Mouse (Mus musculus): Measurements from ENCODE around the gene Lrrc73.
A peak's percentile ranks its signal among the peaks of the same experiment; 100 is the strongest.

Gene Lrrc73

DNA sequence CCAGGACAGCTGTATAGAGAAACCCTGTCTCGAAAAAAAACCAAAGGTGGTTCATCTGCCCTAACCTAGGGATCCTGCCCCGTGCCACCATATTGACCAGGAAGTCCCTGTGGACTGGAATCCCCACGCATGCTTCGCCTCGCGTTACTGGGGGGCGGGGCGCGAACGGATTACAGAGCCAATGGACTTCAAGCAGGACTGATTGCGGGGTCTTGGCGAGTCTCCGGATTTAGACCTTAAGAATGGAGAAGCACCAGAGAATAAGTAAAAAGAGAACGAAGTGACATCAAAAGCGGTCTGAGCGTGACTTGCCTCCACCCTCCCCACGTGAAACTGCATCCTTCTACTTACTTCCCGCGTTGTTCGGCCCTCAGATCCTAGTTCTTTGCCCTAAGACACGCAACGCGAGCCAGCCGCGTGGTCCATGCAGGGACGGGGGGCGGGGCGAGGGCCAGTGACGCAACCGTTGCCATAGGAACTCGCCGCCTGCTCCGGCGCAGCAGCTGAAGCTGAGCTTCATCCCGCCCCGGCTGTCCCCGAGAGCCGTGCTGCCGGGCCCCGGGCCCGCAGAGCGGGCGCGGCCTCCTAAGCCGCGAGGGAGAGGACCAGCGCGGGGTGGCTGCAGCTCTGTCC is at the start of gene Lrrc73:
Gene Lrrc73, plus strand, starts transcription at position 80 of the 633 bp plus-strand sequence.
- DNase-seq = peak; percentile 96 to 97

DNA sequence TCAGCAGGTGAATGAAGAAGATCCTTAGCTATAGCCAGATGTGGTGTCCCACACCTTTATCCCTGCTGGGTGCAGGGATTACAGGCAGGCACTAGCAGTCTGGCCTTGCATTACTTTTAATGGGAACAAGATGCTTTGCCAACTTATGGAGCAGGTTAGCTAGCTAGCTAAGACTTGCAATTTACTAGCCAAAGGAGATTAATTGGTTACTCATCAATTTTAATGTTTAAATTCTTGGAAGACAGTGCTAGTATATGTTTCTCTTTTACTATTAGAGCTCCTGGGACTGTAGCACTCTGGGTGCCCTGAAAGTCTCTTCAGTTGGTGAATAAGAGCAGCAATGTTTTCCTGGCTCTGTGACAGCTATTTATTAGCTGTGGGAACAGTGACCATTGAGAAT is 46.7 kb upstream of the Lrrc73 start:
- no peak for DNase-seq

DNA sequence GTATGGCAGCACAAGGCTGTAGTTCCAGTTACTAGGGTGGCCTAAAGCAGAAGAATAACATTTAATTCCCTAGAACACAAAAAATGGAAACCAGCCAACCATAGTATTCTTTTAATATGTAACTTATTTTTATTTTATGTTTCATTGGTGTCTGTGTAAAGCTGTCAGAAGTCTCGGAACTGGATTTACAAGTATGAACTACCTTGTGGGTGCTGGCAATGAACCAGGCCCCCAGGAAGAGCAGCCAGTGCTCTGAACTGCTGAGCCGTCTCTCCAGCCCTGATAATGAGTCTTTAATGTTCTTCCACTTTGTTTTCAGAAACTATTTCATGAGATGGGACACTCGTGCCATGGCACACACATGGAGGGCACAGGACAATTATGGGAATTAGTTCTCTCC is 42.8 kb upstream of the Lrrc73 start:
- no peak for DNase-seq

DNA sequence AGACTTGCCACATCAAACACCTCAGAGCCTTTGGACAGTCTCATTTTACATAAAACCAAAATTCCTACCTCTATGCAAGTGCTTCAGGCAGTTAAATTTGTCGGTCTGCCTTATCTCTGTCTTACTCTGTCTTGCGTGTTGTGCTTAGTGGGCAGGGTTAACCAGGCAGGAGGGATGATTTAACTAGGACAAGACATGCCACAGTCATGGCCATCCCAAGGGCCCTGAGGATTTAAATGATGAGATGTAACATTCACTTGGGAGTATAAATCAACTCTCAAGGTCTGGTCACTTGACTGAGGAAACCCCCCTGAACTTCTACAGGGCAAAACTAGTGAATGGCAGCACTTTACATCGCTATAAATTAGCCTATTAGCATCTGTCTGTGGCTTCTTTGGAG is 31.7 kb upstream of the Lrrc73 start:
- no peak for DNase-seq

DNA sequence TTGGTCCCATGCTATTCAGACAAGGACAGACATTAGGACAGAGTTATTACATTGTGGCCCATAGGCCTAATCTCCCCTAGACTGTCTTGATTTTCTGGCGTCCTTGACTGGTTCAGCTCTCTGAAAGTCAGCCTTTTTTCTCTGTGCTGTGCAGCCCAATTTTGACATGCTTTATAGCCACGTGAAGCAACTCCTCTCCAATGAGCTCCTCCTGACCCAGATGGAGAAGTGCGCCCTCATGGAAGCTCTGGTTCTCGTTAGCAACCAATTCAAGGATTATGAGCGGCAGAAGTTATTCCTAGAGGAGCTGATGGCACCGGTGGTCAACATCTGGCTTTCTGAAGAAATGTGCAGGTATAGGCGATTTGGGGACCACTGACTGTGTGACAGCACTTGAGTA is 25.8 kb upstream of the Lrrc73 start:
- no peak for DNase-seq

DNA sequence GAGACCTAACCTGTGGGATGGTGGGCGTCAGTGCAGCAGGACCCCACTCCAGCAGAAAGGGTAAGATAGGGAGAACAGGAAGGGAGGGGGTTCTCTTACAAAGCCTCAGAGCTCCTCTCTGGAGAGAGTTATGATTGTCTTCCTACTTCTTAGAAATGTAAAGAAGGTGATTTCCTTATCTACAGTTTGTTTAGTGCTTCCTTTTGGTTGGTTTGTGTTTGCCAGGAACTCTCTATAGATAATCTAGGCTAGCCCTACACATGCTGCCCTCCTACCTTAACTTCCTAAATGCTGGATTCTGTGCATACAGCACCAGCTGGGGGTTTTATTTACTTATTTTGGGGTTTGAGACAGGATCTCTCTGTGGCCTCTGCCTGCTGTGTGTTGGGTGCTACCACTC is 17.3 kb upstream of the Lrrc73 start:
- DNase-seq = no peak

DNA sequence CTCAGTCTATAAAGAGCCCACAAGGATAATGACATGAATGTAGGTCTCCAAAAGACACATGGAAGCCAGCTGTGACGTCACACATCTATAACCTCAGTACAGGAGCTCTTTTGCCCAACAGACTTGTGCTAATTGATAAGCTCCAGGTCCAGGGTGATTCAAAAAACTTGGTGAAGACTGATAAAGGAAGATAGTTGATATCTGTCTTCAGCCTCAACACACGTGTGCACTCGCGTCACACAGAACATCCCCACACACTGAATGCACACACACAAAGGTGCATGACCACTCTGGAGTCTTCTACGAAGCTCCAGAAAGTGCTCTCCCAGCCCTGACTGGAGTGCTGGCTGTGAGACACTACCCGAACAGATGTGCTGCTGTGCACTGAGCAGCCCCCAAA is 16.3 kb upstream of the Lrrc73 start:
- DNase-seq = no peak

DNA sequence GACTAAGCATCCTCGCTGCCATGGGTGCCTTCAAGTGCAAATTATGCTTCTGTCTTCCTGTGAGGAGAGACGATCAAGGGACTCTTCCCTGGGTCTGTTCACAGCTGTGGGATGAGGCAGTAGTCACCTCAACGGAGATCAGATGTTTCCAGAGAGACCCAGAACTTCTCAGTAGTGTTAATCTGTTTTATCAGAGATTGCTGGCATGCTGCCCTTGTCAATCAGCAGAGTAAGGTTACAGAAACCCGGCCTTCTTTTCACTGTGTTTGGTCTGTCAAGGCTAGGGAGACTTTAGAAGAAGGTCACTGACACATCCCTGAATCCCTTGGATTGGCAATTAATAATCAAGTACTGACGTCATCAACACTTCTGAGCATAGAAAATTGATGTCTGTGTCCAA is 15.9 kb upstream of the Lrrc73 start:
- DNase-seq = no peak

DNA sequence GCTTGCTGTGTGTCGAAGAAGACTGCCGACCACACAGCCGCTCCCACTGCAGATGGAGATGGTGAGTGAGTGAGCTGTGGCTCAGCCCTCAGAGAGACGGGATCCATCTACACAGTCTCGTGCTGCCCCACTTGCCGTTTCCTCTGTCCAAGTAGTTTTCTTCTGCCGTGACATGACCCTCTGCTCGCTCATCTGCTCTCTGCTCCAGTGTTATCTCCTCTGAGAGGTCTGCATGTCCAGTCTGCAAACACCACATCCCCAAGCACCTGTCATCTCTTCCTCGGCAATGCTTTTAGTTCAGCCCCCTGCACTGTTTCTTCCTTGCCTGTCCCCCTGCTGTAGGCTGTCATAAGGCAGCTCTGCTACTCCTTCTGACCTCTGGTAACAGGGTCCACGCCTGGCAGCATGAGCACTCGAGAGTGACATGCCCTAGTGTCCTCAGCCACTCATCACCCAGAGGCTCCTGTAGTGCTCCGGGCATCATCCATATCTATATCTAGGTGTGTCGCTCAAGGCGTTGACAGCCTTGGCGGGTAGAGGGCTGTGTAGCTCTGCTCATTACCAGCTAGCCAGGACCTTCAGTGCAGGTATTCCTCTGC is 13.7 kb upstream of the Lrrc73 start:
- DNase-seq = no peak

DNA sequence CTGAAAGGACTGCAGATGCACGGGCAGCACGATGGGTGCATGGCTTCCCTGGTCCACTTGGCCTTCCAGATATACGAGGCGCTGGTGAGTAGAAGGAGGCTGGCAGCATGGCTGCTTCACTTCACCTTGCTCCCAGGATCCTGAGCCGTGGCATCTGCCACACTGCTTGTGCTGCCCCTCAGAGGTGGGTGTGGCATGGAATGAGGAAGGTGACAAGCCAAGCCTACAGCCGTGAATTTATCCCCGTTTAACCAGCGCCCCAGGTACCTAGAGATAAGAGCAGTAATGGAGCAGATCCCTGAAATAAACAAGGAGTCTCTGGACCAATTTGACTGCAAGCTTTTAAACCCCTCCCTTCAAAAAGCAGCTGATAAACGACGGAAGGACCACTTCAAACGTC is 11.9 kb upstream of the Lrrc73 start:
- DNase-seq = no peak

DNA sequence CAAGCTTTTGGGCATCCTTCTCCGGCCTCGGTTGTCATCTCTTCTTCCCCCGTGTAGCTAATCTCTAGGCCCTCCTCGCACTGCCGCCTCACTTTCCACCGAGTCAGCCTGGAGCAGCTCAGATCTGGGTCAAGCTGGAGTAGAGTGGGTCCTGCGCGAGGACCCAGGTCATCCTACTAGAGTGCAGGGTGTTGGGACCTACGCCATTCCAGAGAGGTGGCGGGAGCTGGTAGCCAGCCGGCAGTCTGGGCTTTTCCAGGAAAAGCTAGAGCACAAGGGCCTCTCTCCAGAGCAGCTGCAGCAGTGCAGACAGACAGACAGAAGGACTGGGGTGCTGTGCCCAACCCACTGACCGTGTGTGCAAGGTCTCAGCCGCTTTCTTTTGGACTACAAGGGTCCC is 11.1 kb upstream of the Lrrc73 start:
- no peak for DNase-seq

DNA sequence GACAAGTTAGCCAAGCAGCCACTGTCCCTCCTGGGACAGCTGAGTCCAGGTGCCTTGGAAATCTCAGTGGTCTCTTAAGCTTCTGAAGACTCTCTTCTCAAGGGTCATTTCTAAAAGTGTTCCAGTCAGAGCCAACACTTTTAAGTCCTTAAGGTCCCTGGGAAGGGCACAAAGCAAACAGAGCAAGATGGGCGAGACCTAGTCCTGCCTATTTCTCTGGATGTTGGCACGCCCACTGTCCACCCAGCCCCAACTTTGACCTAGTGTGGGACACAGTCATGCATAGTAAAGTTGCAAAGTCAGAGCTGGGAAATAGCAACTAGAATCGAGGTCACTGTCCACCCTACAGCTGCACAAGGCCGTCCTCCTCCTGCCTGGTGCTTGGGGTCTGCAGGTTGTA is 10.3 kb upstream of the Lrrc73 start:
- DNase-seq = no peak

DNA sequence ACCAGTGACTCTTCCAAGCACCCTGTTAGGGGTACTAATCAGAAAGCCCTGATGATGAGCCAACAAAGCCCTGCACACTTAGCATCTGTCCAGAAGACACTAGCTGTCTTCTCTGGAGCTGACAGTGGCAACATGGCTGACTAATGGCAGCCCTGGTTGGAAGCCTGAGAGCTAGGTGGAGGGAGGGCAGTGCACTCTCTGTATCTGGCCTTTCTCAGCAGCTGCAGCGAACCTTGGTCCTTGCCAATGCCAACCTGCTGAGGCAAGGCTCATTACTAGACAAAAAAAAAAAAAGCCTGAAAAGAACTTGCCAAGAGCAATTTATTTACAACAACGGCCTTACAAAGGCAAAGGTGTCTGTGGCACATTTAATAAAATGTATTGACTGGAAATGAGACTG is 9.7 kb upstream of the Lrrc73 start:
- DNase-seq = no peak

DNA sequence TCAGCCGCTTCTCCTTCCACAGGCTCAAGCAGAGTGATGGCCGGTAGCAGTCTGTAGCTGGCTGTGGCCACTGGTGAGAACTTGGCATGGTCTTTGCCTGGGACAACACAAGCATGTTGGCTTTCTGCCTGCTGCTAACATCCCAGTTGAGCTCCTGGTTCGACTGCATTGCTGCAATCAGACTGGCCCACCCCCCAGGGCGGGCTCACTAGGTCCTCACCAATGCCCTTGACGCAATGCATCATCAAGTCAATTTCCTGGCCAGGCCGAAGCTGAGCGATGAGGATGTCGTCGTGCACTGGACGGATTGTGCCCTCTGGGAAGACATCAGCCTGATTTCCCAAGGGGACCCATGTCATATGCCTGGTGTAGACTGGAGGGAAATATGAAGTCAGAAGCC is 8.8 kb upstream of the Lrrc73 start:
- no peak for DNase-seq

DNA sequence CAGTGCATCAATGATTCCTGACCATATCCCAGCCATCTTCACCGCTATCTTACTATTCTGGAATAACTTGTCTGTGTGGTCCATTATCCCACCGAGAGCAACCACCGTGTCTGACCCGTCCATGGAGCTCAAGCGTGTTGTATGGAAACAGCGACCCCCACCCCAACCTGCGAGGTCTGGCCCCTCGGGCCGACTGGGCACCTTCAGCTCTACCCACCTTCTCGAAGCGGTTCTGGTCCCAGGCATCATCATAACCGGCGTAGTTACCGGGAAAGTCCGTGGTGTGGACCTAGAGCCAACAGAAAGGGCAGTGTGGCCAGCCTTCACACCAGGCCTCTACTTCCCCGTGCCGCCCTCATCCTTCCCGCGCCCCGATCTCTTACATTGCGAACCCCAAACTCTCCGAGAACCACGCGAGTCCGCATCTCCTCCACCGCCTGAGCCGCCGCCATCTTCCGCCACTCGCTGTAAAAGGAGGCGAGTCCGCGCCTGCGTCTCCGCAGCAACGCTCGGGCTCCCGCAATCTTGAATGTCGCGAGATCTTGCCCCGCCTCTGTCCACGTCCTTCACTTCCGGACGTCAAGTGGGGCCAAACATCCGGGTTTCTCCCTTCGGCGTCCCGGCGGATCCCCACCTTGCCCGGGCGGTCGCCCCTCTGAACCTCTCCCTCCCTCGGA is 5.7 kb upstream of the Lrrc73 start, which contains the start of the genes Polr1c and Yipf3:
Gene Polr1c, minus strand, starts transcription at position 543 of the 677 bp plus-strand sequence.
Gene Yipf3, plus strand, starts transcription at position 569 of the 677 bp plus-strand sequence.
- peak; percentile 96 to 97 for DNase-seq

DNA sequence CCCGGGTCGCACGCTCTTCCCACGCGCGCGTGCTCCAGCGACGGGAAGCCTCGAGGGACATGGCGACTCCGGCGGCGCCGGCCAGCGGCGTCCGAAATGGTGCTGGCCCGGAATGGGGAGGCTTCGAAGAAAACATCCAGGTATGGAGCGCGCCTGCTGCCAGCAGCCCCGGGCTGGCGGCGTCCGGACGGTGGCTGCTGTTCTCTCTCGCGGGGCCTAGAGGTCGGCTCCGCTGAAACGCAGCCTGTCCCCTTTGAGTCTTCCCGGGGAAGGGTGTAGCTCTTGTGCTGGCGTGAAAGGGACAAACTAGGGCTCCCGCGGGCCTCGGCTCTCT is 5.2 kb upstream of the Lrrc73 start:
- no peak for DNase-seq

DNA sequence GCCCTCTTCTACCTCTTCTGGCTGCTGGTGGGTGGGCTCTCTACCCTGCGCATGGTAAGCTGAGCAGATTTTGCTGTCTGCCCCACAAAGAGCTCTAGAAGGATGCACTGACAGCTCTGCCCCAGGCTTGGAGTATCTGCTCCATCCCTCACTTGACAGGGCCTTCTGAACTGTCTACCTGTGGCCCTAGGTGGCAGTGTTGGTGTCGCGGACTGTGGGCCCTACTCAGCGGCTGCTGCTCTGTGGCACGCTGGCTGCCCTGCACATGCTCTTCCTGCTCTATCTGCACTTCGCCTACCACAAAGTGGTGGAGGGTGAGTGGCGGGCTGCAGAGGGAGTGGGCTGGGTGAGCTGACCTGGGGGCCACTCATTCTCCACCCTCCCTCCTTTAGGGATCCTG is 2.2 kb upstream of the Lrrc73 start:
- peak in 1 of 2 experiments; percentile 32 for DNase-seq

DNA sequence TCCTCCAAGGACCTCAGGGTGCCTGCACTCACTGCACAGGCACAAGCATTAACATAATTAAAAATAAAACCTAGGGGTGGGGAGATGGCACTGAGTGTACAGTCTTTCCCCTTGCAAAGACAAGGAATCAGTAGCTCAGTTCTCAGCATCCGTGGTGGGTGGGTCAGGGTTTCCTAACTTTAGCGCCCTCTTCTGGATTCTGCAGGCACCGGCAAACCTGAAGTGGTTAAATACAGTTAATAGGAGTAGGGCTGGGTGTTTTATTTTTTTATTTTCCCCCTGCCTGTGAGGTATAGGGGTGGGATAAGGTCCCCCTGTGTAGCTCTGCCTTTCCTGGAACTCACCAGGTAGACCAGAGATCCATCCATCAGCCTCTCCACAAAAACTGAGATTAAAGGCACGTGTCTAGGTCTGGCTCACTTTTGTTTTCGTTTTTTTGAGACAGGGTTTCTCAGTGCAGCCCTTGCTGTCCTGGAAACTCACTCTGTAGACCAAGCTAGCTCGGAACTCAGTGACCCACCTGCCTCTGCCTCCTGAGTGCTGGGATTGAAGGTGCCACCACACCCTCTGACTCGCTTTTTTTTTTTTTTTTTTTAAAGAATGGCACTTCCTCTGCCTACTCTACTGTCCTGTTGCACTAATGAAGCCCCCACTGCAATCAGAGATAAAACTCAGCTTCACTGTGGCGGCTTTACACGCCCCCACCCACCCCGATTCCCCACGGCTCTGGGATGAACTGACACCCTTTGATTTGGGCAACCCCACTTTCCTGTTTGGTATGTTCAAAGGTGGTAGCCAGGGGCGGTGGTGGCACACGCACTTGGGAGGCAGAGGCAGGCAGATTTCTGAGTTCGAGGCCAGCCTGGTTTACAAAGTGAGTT is 520 bp upstream of the Lrrc73 start:
- peak; percentile 43 to 69 for DNase-seq

DNA sequence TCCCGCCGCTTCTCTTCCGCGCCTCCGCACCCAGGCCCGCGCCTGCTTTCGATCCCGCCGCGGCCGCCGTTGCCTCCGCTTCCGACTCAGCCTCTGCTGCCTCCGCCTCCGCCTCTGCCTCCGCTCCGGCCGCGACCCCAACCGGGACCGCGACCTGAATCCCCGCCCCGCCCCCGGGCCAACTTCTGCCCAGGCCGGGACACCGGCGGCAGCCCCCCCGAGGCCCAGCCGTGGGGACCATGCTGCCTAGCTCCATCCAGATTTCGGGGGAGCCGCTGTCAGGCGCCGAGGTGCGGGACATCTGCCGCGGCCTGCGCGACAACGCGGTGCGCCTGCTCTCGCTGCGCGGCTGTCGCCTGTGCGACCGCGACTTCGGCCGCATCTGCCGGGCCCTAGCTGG is 775 bp downstream of the Lrrc73 start:
- peak in 1 of 2 experiments; percentile 55 for DNase-seq

DNA sequence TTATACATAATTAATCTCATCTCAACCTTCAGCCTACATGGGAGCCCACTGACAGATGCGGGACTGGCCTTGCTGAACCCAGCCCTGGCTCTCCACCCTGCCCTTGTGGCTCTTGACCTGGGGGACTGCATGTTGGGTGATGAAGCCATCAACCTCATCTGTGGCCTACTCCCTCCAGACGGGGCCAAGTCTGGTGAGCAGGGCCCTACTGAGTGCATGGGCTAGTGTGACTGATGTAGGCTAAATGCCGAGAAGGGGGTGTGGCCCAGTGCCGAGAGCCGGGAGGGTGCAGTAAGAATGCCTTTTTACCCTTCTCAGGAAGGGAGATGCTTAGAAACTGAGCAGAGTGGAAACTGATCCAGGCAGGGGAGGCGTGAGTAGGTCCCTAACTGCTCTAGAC is 1.8 kb downstream of the Lrrc73 start:
- DNase-seq = no peak

DNA sequence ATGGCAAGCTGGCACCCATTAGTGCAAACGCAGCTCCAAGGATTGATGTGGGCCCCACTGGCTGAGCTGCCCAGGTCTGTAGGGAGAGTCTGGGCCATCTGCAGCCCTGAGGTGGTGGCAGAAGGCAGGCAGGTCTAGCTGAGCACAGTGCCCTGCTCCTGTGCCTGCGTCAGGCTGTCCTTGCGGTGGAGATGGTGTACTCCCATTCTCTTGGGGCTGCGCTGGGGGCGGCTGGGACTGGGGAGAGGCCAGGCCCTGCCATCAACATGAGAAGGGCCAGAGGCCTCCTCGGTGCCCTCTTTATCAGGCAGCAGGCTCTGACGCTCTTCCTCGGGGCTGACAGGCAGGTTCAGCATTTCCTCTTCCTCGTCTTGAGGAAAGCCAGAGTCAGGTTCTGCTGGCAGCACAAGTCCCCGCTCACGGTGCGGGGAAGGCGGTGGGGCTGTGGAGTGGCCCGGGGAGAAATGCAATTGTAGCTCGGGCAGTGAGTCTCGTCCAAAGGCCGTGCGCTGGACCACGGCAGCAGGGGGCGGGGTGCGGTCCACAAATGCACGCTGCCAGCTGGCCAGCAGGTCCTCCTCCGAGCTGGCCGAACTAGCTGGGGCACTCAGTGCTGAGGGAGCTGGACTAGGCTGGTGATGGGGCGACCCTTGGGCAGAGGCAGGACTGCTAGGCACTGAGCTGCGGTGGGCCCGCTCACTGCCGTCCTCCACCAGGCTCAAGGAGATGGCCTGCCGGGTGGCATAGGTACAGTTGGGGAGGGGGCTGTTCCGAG is 5.1 kb downstream of the Lrrc73 start:
- DNase-seq = no peak

DNA sequence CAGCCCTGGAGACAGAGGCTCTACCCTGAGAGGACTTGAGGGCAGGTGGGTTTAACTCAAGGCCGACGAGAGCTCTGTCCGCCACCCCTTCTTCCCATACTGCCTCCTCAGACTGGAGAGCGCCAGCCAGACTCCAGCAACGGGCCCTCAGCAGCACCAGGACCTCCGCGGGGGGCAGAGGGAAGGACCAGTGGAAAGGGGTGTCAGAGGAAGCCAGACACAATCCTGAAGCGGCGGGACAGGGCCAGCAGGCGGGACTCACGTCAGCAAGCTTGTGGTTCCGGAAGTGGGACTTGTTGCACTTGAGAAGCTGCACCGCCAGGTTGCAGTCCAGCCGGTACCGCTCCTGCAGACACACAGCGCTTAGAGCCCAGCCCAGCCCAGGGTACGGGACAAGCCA is 6.3 kb downstream of the Lrrc73 start:
- no peak for DNase-seq
